Mouse (Mus musculus): Measurements from ENCODE around the gene Ffar1. TPM values are rescaled to one million over a fixed set of nuclear protein-coding genes. Genes with fewer than 3 reads are reported as not detected.

Gene Ffar1
- polyA plus RNA-seq, 1 experiment from 2014 or later: not detected

GRCm38 (mm10) chr7:30888786-30889185, 27.4 kb upstream of the Ffar1 start:
- 82% methylated on average over 7 of the region's 7 CpGs for WGBS
- ATAC-seq: no peak
- no peak overlapping the region for H3K27ac ChIP-seq (ENCODE audit: low read length)
- H3K4me3 ChIP-seq (ENCODE audit: low read depth, low read length): no peak overlapping the region
- no peaks in the 10 kb centered on the region for H3K36me3 ChIP-seq (ENCODE audit: control insufficient read depth, insufficient read depth, low read length)
- no peaks in the 10 kb centered on the region for H3K27me3 ChIP-seq (ENCODE audit: control insufficient read depth, insufficient read depth, low read depth, low read length)
- H3K9ac ChIP-seq (ENCODE audit: low read depth, low read length): no peak overlapping the region
- H3K4me1 ChIP-seq (ENCODE audit: control insufficient read depth, insufficient read depth, low read length): no peaks in the 10 kb centered on the region
- no peaks in the 10 kb centered on the region for H3K9me3 ChIP-seq (replicated peaks; ENCODE audit: control insufficient read depth, low read length, poor library complexity, severe bottlenecking)
- H3K4me2 ChIP-seq (ENCODE audit: low read length): no peak overlapping the region

GRCm38 (mm10) chr7:30887568-30888188, 26.3 kb upstream of the Ffar1 start:
- no peak overlapping the region for H3K4me2 ChIP-seq (ENCODE audit: low read length)
- no peak for ATAC-seq
- no peak overlapping the region for H3K4me3 ChIP-seq (ENCODE audit: low read depth, low read length)
- WGBS: 88% methylated on average over 14 of the region's 14 CpGs
- no peaks in the 10 kb centered on the region for H3K4me1 ChIP-seq (ENCODE audit: control insufficient read depth, insufficient read depth, low read length)
- no peak overlapping the region for H3K27ac ChIP-seq (ENCODE audit: low read length)
- H3K9me3 ChIP-seq (replicated peaks; ENCODE audit: control insufficient read depth, low read length, poor library complexity, severe bottlenecking): no peaks in the 10 kb centered on the region
- H3K27me3 ChIP-seq (ENCODE audit: control insufficient read depth, insufficient read depth, low read depth, low read length): no peaks in the 10 kb centered on the region
- no peaks in the 10 kb centered on the region for H3K36me3 ChIP-seq (ENCODE audit: control insufficient read depth, insufficient read depth, low read length)
- H3K9ac ChIP-seq (ENCODE audit: low read depth, low read length): no peak overlapping the region

- H3K27me3 ChIP-seq (ENCODE audit: control insufficient read depth, insufficient read depth, low read depth, low read length): no peaks in the 10 kb centered on the region
- WGBS: 88% methylated on average over 4 of the region's 4 CpGs
- no peaks in the 10 kb centered on the region for H3K4me1 ChIP-seq (ENCODE audit: control insufficient read depth, insufficient read depth, low read length)
- H3K36me3 ChIP-seq (ENCODE audit: control insufficient read depth, insufficient read depth, low read length): no peaks in the 10 kb centered on the region
- H3K27ac ChIP-seq (ENCODE audit: low read length): no peak overlapping the region
- H3K4me2 ChIP-seq (ENCODE audit: low read length): no peak overlapping the region
- H3K9ac ChIP-seq (ENCODE audit: low read depth, low read length): no peak overlapping the region
- H3K9me3 ChIP-seq (replicated peaks; ENCODE audit: control insufficient read depth, low read length, poor library complexity, severe bottlenecking): no peaks in the 10 kb centered on the region
- H3K4me3 ChIP-seq (ENCODE audit: low read depth, low read length): no peak overlapping the region
- ATAC-seq: no peak
Observed at GRCm38 (mm10) chr7:30886852-30887251, 25.5 kb upstream of the Ffar1 start.

- H3K27me3 ChIP-seq (ENCODE audit: control insufficient read depth, insufficient read depth, low read depth, low read length): no peaks in the 10 kb centered on the region
- H3K9me3 ChIP-seq (replicated peaks; ENCODE audit: control insufficient read depth, low read length, poor library complexity, severe bottlenecking): no peaks in the 10 kb centered on the region
- no peak for ATAC-seq
- H3K4me3 ChIP-seq (ENCODE audit: low read depth, low read length): no peak overlapping the region
- no peak overlapping the region for H3K4me2 ChIP-seq (ENCODE audit: low read length)
- no peaks in the 10 kb centered on the region for H3K4me1 ChIP-seq (ENCODE audit: control insufficient read depth, insufficient read depth, low read length)
- no peak overlapping the region for H3K27ac ChIP-seq (ENCODE audit: low read length)
- H3K9ac ChIP-seq (ENCODE audit: low read depth, low read length): no peak overlapping the region
- H3K36me3 ChIP-seq (ENCODE audit: control insufficient read depth, insufficient read depth, low read length): no peaks in the 10 kb centered on the region
Observed at GRCm38 (mm10) chr7:30884047-30884446, 22.7 kb upstream of the Ffar1 start.

- 91% methylated on average over 3 of the region's 3 CpGs for WGBS
- no peak overlapping the region for H3K9ac ChIP-seq (ENCODE audit: low read depth, low read length)
- no peak overlapping the region for H3K4me3 ChIP-seq (ENCODE audit: low read depth, low read length)
- no peaks in the 10 kb centered on the region for H3K27me3 ChIP-seq (ENCODE audit: control insufficient read depth, insufficient read depth, low read depth, low read length)
- H3K27ac ChIP-seq (ENCODE audit: low read length): no peak overlapping the region
- H3K36me3 ChIP-seq (ENCODE audit: control insufficient read depth, insufficient read depth, low read length): no peaks in the 10 kb centered on the region
- H3K9me3 ChIP-seq (replicated peaks; ENCODE audit: control insufficient read depth, low read length, poor library complexity, severe bottlenecking): no peaks in the 10 kb centered on the region
- H3K4me2 ChIP-seq (ENCODE audit: low read length): no peak overlapping the region
- no peak for ATAC-seq
- H3K4me1 ChIP-seq (ENCODE audit: control insufficient read depth, insufficient read depth, low read length): no peaks in the 10 kb centered on the region
Observed at GRCm38 (mm10) chr7:30881367-30881766, 20.0 kb upstream of the Ffar1 start.

GRCm38 (mm10) chr7:30880176-30880575, 18.8 kb upstream of the Ffar1 start, which contains the start of gene Cd22:
TSS of gene Cd22 (minus strand) at chr7:30880342.
- no peak within 1 kb of the TSS for H3K27ac ChIP-seq (ENCODE audit: low read length)
- H3K27me3 ChIP-seq (ENCODE audit: control insufficient read depth, insufficient read depth, low read depth, low read length): no peaks in the 10 kb centered on the region
- H3K4me3 ChIP-seq (ENCODE audit: low read depth, low read length): no peak within 1 kb of the TSS
- ATAC-seq: no peak
- whole genome bisulfite sequencing: 70% methylated on average over 7 of the region's 7 CpGs
- no peaks in the 10 kb centered on the region for H3K4me1 ChIP-seq (ENCODE audit: control insufficient read depth, insufficient read depth, low read length)
- no peaks in the 10 kb centered on the region for H3K9me3 ChIP-seq (replicated peaks; ENCODE audit: control insufficient read depth, low read length, poor library complexity, severe bottlenecking)
- H3K36me3 ChIP-seq (ENCODE audit: control insufficient read depth, insufficient read depth, low read length): no peaks in the 10 kb centered on the region
- H3K9ac ChIP-seq (ENCODE audit: low read depth, low read length): no peak within 1 kb of the TSS
- H3K4me2 ChIP-seq (ENCODE audit: low read length): no peak within 1 kb of the TSS

GRCm38 (mm10) chr7:30878950-30879349, 17.6 kb upstream of the Ffar1 start:
- no peaks in the 10 kb centered on the region for H3K9me3 ChIP-seq (replicated peaks; ENCODE audit: control insufficient read depth, low read length, poor library complexity, severe bottlenecking)
- H3K4me2 ChIP-seq (ENCODE audit: low read length): no peak overlapping the region
- H3K9ac ChIP-seq (ENCODE audit: low read depth, low read length): no peak overlapping the region
- no peaks in the 10 kb centered on the region for H3K27me3 ChIP-seq (ENCODE audit: control insufficient read depth, insufficient read depth, low read depth, low read length)
- WGBS: 83% methylated on average over 6 of the region's 6 CpGs
- no peaks in the 10 kb centered on the region for H3K36me3 ChIP-seq (ENCODE audit: control insufficient read depth, insufficient read depth, low read length)
- no peaks in the 10 kb centered on the region for H3K4me1 ChIP-seq (ENCODE audit: control insufficient read depth, insufficient read depth, low read length)
- H3K27ac ChIP-seq (ENCODE audit: low read length): no peak overlapping the region
- H3K4me3 ChIP-seq (ENCODE audit: low read depth, low read length): no peak overlapping the region
- ATAC-seq: no peak

- Histone ChIP-seq H3K27ac (ENCODE audit: low read length) (no peak overlapping the region), H3K4me3 (ENCODE audit: low read depth, low read length) (no peak overlapping the region), H3K4me2 (ENCODE audit: low read length) (peak overlapping the region; percentile 37; the same call in 1 of the 2 replicates), H3K9me3 (replicated peaks; ENCODE audit: control insufficient read depth, low read length, poor library complexity, severe bottlenecking) (no peaks in the 10 kb centered on the region), H3K27me3 (ENCODE audit: control insufficient read depth, insufficient read depth, low read depth, low read length) (no peaks in the 10 kb centered on the region), H3K36me3 (ENCODE audit: control insufficient read depth, insufficient read depth, low read length) (no peaks in the 10 kb centered on the region), H3K4me1 (ENCODE audit: control insufficient read depth, insufficient read depth, low read length) (no peaks in the 10 kb centered on the region), H3K9ac (ENCODE audit: low read depth, low read length) (no peak overlapping the region)
- WGBS: 28% methylated on average over 15 of the region's 15 CpGs
- ATAC-seq: no peak
Observed at GRCm38 (mm10) chr7:30873083-30873482, 11.7 kb upstream of the Ffar1 start.

GRCm38 (mm10) chr7:30863386-30863785, 2.0 kb upstream of the Ffar1 start:
- H3K27me3 ChIP-seq (ENCODE audit: control insufficient read depth, insufficient read depth, low read depth, low read length): no peaks in the 10 kb centered on the region
- no peaks in the 10 kb centered on the region for H3K9me3 ChIP-seq (replicated peaks; ENCODE audit: control insufficient read depth, low read length, poor library complexity, severe bottlenecking)
- WGBS: 65% methylated on average over 8 of the region's 8 CpGs
- no peak overlapping the region for H3K4me3 ChIP-seq (ENCODE audit: low read depth, low read length)
- H3K9ac ChIP-seq (ENCODE audit: low read depth, low read length): no peak overlapping the region
- H3K4me2 ChIP-seq (ENCODE audit: low read length): no peak overlapping the region
- no peaks in the 10 kb centered on the region for H3K36me3 ChIP-seq (ENCODE audit: control insufficient read depth, insufficient read depth, low read length)
- H3K27ac ChIP-seq (ENCODE audit: low read length): no peak overlapping the region
- H3K4me1 ChIP-seq (ENCODE audit: control insufficient read depth, insufficient read depth, low read length): no peaks in the 10 kb centered on the region
- ATAC-seq: no peak

All from midbrain, embryonic 16.5 days (tissue).